Mouse (Mus musculus): ENCODE measurements around the gene Nrp1. TPM values are rescaled to one million over a fixed set of nuclear protein-coding genes. Genes with fewer than 3 reads are reported as not detected.

Gene Nrp1
- polyA plus RNA-seq, 1 experiment from 2014 or later: 101 TPM

DNA sequence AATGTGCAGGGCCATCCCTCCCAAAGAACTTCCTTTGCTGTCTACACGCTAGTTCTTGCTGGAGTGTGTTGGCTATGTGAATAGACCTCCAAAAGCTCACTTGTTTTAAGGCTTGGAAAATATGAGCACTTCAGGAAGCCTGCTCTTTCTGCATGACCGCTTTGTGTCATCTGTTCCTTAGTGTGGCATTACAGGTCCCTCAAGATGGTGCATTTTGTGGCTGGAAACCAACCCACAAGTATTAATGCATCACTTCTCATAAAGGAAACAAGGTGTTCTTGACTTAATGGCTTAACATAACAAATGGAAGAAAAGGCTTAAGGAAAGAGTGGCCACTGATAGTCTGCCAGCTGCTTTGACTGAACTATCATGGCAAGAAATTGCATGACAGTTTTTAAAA lies 5.6 kb upstream of the Nrp1 start:
- no peaks in the 10 kb centered on the region for H3K27me3 ChIP-seq (ENCODE audit: control insufficient read depth, insufficient read depth, low read length)
- no peak overlapping the region for H3K27ac ChIP-seq (ENCODE audit: low read depth, low read length)
- H3K36me3 ChIP-seq (ENCODE audit: control insufficient read depth, insufficient read depth, low read length): no peaks in the 10 kb centered on the region
- ATAC-seq (ENCODE audit: low read depth): no peak
- H3K4me2 ChIP-seq (ENCODE audit: low read depth, low read length): no peak overlapping the region
- no peaks in the 10 kb centered on the region for H3K9me3 ChIP-seq (ENCODE audit: control insufficient read depth, low read length)
- H3K9ac ChIP-seq (replicated peaks; ENCODE audit: low read depth, low read length): no peak overlapping the region
- no peak overlapping the region for H3K4me3 ChIP-seq (ENCODE audit: low read depth, low read length)
- H3K4me1 ChIP-seq (ENCODE audit: control insufficient read depth, insufficient read depth, low read length): 0 out of 2 replicates have a peak, but pooled peaks cover 7% of the 10 kb centered on the region
- WGBS: 90% methylated on average over 2 of the region's 2 CpGs

DNA sequence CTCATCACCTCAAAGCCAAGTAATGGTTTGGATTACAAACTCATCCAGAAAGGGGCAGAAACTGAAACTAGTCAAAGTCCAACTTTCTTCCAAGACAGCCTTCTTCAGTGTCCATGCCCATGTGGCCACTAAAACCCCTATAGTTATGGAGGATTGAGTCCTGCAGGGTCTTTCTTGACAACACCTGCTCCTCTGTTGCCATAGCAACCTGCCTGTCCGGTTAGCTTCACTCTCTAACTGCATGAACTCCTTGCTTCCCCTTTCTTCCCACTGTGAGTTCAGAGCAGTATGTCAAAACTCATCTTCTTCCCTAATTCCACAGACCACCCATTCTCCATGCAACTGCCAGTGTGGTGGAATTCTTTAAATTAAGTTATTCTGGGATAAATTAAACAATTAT lies 4.4 kb upstream of the Nrp1 start:
- WGBS: 3% methylated on average over 1 of the region's 1 CpGs
- Histone ChIP-seq H3K9me3 (ENCODE audit: control insufficient read depth, low read length) (no peaks in the 10 kb centered on the region), H3K4me1 (ENCODE audit: control insufficient read depth, insufficient read depth, low read length) (0 out of 2 replicates have a peak, but pooled peaks cover 8% of the 10 kb centered on the region), H3K27me3 (ENCODE audit: control insufficient read depth, insufficient read depth, low read length) (no peaks in the 10 kb centered on the region), H3K4me3 (ENCODE audit: low read depth, low read length) (no peak overlapping the region), H3K36me3 (ENCODE audit: control insufficient read depth, insufficient read depth, low read length) (no peaks in the 10 kb centered on the region), H3K4me2 (ENCODE audit: low read depth, low read length) (no peak overlapping the region), H3K9ac (replicated peaks; ENCODE audit: low read depth, low read length) (no peak overlapping the region), H3K27ac (ENCODE audit: low read depth, low read length) (no peak overlapping the region)
- no peak for ATAC-seq (ENCODE audit: low read depth)

DNA sequence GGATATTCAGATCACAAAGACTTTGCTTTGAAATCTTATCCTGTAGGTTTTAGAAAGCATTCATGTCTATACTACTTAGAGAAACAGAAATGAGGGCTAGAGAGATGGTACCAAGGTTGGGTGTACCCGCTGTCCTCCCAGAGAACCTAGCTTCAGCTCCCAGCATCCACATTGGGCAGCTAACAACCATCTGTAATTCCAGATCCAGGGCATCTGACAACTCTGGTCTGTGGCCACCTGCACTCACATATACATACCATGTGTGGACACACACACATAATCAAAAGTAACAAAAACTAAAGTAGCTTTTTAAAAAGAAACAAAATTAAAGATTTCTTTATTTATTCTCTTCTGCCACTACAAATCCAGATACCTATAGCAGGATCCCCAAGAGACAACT lies 3.3 kb upstream of the Nrp1 start:
- no peak overlapping the region for H3K4me2 ChIP-seq (ENCODE audit: low read depth, low read length)
- no peak overlapping the region for H3K9ac ChIP-seq (replicated peaks; ENCODE audit: low read depth, low read length)
- 100% methylated on average over 1 of the region's 1 CpGs for WGBS
- H3K27ac ChIP-seq (ENCODE audit: low read depth, low read length): no peak overlapping the region
- no peak overlapping the region for H3K4me3 ChIP-seq (ENCODE audit: low read depth, low read length)
- H3K9me3 ChIP-seq (ENCODE audit: control insufficient read depth, low read length): no peaks in the 10 kb centered on the region
- no peaks in the 10 kb centered on the region for H3K36me3 ChIP-seq (ENCODE audit: control insufficient read depth, insufficient read depth, low read length)
- ATAC-seq (ENCODE audit: low read depth): no peak
- H3K27me3 ChIP-seq (ENCODE audit: control insufficient read depth, insufficient read depth, low read length): no peaks in the 10 kb centered on the region
- H3K4me1 ChIP-seq (ENCODE audit: control insufficient read depth, insufficient read depth, low read length): 0 out of 2 replicates have a peak, but pooled peaks cover 8% of the 10 kb centered on the region

DNA sequence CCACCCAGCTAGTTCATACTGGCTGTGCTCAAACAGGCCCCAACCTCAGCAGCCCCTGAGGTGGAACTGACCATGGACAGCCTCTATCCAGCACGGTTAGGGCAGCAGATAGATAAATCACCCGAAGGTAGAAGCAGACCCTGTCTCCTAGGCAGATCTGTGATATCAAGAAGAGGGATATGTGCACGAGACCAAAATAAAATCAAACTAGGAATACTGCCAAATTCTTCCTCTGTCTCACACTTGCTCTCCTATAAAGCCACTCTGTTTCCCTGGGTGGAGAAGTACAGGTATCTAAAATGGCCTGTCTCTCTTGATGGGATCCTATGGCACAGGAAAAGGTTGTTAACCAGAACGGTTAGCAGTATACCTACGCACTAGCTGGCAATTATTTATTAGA lies 2.2 kb upstream of the Nrp1 start:
- Histone ChIP-seq H3K9me3 (ENCODE audit: control insufficient read depth, low read length) (no peaks in the 10 kb centered on the region), H3K27ac (ENCODE audit: low read depth, low read length) (no peak overlapping the region), H3K27me3 (ENCODE audit: control insufficient read depth, insufficient read depth, low read length) (no peaks in the 10 kb centered on the region), H3K4me2 (ENCODE audit: low read depth, low read length) (peak overlapping the region; percentile 100), H3K9ac (replicated peaks; ENCODE audit: low read depth, low read length) (no peak overlapping the region), H3K4me3 (ENCODE audit: low read depth, low read length) (no peak overlapping the region), H3K4me1 (ENCODE audit: control insufficient read depth, insufficient read depth, low read length) (0 out of 2 replicates have a peak, but pooled peaks cover 8% of the 10 kb centered on the region), H3K36me3 (ENCODE audit: control insufficient read depth, insufficient read depth, low read length) (no peaks in the 10 kb centered on the region)
- no peak for ATAC-seq (ENCODE audit: low read depth)
- WGBS: 69% methylated on average over 5 of the region's 5 CpGs

DNA sequence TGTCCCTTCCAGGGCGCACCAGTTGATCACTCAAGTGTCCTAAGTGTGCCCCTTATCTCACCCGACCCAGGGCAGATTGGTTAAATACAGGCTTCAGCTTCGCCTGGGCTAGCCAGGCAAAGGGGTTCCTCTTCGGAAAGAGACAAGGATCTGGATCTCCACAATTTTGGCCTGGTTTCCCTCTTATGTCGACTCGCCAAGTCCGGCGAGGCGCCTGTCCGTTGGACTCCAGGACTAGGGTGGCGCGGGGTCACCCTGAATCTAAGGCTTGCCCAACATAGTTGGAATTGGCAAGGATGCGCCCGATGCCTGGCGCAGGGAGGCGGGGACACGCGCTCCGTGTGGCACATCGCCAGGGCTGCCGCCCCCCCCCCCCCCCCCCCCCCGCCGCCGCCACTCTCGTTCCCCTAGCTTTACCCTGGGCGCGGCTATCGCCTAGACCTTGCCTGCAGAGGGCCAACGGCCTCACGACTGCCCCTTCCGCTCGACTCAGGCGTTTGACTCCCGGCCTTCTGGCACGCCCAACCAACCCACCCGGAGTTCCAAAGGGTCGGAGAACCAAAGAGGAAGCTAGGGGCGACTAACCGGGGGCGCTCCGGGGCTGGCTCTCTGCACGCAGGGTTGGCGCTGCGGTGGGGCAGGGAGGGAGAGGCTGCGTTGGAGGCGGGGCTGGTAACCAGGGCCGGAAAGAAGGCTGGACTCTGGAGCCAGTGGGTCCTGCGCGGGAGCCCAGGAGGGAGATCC lies 1.4 kb upstream of the Nrp1 start:
- Histone ChIP-seq H3K27me3 (ENCODE audit: control insufficient read depth, insufficient read depth, low read length) (no peaks in the 10 kb centered on the region), H3K36me3 (ENCODE audit: control insufficient read depth, insufficient read depth, low read length) (no peaks in the 10 kb centered on the region), H3K9me3 (ENCODE audit: control insufficient read depth, low read length) (no peaks in the 10 kb centered on the region), H3K4me1 (ENCODE audit: control insufficient read depth, insufficient read depth, low read length) (0 out of 2 replicates have a peak, but pooled peaks cover 8% of the 10 kb centered on the region), H3K4me3 (ENCODE audit: low read depth, low read length) (peak overlapping the region; percentile 89), H3K27ac (ENCODE audit: low read depth, low read length) (peak overlapping the region; percentile 98), H3K9ac (replicated peaks; ENCODE audit: low read depth, low read length) (peak overlapping the region; percentile 94), H3K4me2 (ENCODE audit: low read depth, low read length) (peak overlapping the region; percentile 100)
- ATAC-seq (ENCODE audit: low read depth): peak; percentile 73
- 3% methylated on average over 39 of the region's 49 CpGs for WGBS

DNA sequence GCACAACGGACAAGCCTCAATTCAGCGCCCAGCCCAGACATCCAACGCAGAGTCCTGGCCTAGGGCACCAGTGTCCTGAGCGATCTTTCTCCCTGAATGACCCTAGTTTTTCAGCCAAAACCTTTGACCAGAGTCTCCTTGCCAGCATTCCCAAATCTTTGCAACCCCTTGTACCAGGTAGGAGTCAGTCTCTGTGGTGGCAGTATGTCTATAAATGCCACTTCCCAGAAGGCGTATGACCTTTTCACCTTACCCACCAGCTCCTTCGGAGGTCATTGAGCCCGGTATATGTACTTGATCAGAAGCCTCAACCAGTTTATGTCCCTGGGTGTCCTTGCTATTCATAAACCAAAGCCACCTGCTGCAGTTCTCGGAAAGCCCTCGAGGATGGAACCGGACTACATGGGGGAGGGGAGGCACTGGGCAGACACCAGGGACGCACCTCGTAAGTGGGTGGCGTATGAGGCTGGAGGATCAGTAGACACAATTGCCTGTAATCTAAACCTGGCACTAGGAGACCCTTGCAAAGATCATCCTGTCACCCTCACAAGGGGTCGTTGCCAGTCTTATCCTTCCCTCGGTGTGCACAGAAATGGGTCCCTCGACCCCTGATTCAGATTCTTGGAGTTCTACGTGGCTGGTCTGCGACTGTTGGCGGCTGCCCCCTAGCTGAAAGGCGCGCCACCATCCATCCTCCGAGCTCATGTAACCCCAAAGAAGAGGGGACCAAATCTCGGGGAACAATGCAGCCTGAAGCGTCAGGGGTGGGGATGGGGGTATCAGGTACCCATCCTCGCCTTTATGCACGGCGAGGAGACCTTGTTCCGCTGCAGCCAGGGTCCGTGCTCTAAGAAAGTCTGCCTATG lies 631 bp upstream of the Nrp1 start:
- H3K9me3 ChIP-seq (ENCODE audit: control insufficient read depth, low read length): no peaks in the 10 kb centered on the region
- peak overlapping the region; percentile 98 for H3K27ac ChIP-seq (ENCODE audit: low read depth, low read length)
- H3K4me1 ChIP-seq (ENCODE audit: control insufficient read depth, insufficient read depth, low read length): 0 out of 2 replicates have a peak, but pooled peaks cover 8% of the 10 kb centered on the region
- H3K4me2 ChIP-seq (ENCODE audit: low read depth, low read length): peak overlapping the region; percentile 100
- peak overlapping the region; percentile 94 for H3K9ac ChIP-seq (replicated peaks; ENCODE audit: low read depth, low read length)
- H3K36me3 ChIP-seq (ENCODE audit: control insufficient read depth, insufficient read depth, low read length): no peaks in the 10 kb centered on the region
- ATAC-seq (ENCODE audit: low read depth): peak; percentile 44
- no peaks in the 10 kb centered on the region for H3K27me3 ChIP-seq (ENCODE audit: control insufficient read depth, insufficient read depth, low read length)
- H3K4me3 ChIP-seq (ENCODE audit: low read depth, low read length): peak overlapping the region; percentile 89
- under 1% methylated on average over 29 of the region's 29 CpGs for WGBS

DNA sequence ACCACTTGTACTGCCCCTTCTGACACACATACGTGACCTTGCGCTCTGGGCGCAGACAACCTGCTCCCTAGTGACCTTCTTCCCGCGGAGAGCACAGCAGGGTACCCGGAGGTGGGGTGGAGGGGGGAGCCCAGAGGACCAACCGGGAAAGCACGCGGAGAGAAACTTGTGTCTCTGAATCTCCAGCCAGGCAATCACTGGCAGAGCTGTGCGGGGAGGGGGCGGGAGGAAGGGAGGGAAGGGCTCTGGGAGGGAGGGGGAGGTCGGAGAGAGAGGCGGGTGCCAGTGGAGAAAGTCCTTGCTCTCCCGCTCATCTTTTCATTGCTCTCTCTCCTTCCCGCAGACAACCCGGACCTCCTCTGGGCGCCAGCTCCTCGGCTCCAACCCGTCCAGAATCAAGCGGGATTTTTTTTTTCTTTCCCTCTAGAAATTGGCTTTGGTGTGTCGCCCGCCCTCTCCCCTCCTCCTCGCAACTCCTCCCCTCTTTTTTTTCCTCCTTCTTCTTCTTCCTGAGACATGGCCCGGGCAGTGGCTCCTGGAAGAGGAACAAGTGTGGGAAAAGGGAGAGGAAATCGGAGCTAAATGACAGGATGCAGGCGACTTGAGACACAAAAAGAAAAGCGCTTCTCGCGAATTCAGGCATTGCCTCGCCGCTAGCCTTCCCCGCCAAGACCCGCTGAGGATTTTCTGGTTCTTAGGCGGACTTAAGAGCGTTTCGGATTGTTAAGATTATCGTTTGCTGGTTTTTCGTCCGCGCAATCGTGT lies 534 bp downstream of the Nrp1 start:
- Histone ChIP-seq H3K9me3 (ENCODE audit: control insufficient read depth, low read length) (no peaks in the 10 kb centered on the region), H3K27ac (ENCODE audit: low read depth, low read length) (peak overlapping the region; percentile 98), H3K36me3 (ENCODE audit: control insufficient read depth, insufficient read depth, low read length) (no peaks in the 10 kb centered on the region), H3K4me3 (ENCODE audit: low read depth, low read length) (peak overlapping the region; percentile 89), H3K4me1 (ENCODE audit: control insufficient read depth, insufficient read depth, low read length) (peaks cover 8% of the 10 kb centered on the region; the same call in 1 of the 2 replicates), H3K27me3 (ENCODE audit: control insufficient read depth, insufficient read depth, low read length) (no peaks in the 10 kb centered on the region), H3K4me2 (ENCODE audit: low read depth, low read length) (peak overlapping the region; percentile 100), H3K9ac (replicated peaks; ENCODE audit: low read depth, low read length) (peak overlapping the region; percentile 94)
- peak; percentile 57 for ATAC-seq (ENCODE audit: low read depth)
- WGBS: under 1% methylated on average over 36 of the region's 41 CpGs

DNA sequence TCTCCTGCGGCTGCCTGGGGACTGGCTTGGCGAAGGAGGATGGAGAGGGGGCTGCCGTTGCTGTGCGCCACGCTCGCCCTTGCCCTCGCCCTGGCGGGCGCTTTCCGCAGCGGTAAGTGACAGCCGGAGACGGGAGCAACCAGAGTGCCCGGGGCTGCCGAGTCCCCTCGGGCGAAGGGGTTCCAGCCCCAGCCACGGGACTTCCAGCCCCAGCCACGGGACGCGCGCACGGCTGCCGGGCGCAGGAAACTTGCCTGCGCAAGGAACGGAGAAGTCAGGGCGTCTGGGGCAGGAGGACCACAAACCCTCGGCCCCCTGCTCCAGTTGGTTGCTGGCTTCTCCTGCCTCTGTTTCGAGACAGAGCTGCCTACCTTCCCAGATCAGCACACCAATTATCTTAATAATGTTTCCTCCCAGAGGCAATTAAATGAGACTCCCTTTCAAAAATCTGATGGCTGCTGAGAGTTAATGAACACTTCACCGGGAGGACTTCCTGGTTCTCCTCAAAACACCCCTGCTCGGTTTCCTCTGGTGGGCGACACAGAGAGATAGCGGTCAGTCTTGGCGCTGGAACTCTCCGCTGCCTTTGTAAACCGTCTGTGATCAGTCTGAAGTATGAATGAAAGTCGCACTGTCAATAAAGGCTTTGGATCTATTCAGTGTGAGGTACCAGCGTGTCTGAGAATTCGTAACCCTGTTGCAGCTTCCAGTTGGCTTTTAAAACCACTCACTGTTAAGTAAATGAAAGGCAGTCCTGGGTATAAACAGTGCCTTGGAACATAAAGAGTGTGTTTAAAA lies 1.3 kb downstream of the Nrp1 start:
- ATAC-seq (ENCODE audit: low read depth): no peak
- under 1% methylated on average over 40 of the region's 40 CpGs for WGBS
- peak overlapping the region; percentile 94 for H3K9ac ChIP-seq (replicated peaks; ENCODE audit: low read depth, low read length)
- peak overlapping the region; percentile 100 for H3K4me2 ChIP-seq (ENCODE audit: low read depth, low read length)
- no peaks in the 10 kb centered on the region for H3K36me3 ChIP-seq (ENCODE audit: control insufficient read depth, insufficient read depth, low read length)
- peaks cover 16% of the 10 kb centered on the region for H3K4me1 ChIP-seq (ENCODE audit: control insufficient read depth, insufficient read depth, low read length)
- H3K9me3 ChIP-seq (ENCODE audit: control insufficient read depth, low read length): no peaks in the 10 kb centered on the region
- peak overlapping the region; percentile 89 for H3K4me3 ChIP-seq (ENCODE audit: low read depth, low read length)
- no peaks in the 10 kb centered on the region for H3K27me3 ChIP-seq (ENCODE audit: control insufficient read depth, insufficient read depth, low read length)
- peak overlapping the region; percentile 98 for H3K27ac ChIP-seq (ENCODE audit: low read depth, low read length)

All from neural tube, embryonic 14.5 days (tissue).